Mouse (Mus musculus): ENCODE data around the gene Scimp.

- TF ChIP-seq POLR2A (IDR thresholded peaks at IDR 0.05; ENCODE audit: insufficient read depth, low read depth, low read length) = no peak
- TF ChIP-seq EP300 (IDR thresholded peaks at IDR 0.05; ENCODE audit: insufficient read depth, low read depth, low read length) = no peak
These were observed 30.6 kb upstream of the Scimp start for GRCm38 (mm10) chr11:70842983-70843382.
